Mouse (Mus musculus) adrenal gland, adult 2 months (tissue): ENCODE data around the gene Hmces. TPM values are rescaled to one million over a fixed set of nuclear protein-coding genes. Genes with fewer than 3 reads are reported as not detected.
"Not testable (repeated sequence)": the region's sequence is repeated elsewhere in the genome, so short reads cannot be mapped to it uniquely, and the experiment has no call there.

Source experiments
- DNase-seq: peaks from one replicate; pipeline ENCODE4 v3.0.0; 2021
- microRNA-seq, 2 experiments: library from miRNA; unstranded; fragments of <30 nt; microRNA quantifications; one replicate each; pipeline ENCODE4 v1.2.0; 2021
- polyA plus RNA-seq: library from polyadenylated mRNA; depleted of rRNA; stranded (reverse); fragments of >200 nt; gene quantifications from 2 replicates; pipeline ENCODE4 v1.2.3, GENCODE M21; 2012; rRNA removed
- total RNA-seq, 2 experiments: library from RNA; stranded (reverse); gene quantifications; 2 replicates each; pipeline ENCODE4 v1.2.3; 2021

Gene Hmces
- total and polyA plus RNA-seq, 3 experiments, result 15.4 to 22.4 (median 21.5) TPM

GRCm38 (mm10) chr6:87914326-87915102 lies 779 bp downstream of the Hmces start:
- DNase-seq, result peak; percentile 62

GRCm38 (mm10) chr6:87915939-87916338 lies 2.2 kb downstream of the Hmces start:
- DNase-seq, result no peak

GRCm38 (mm10) chr6:87921201-87921600 lies 7.5 kb downstream of the Hmces start:
- no peak for DNase-seq

- DNase-seq, result no peak
These were observed 9.9 kb downstream of the Hmces start for GRCm38 (mm10) chr6:87923624-87924023.

GRCm38 (mm10) chr6:87935037-87935436 lies 21.3 kb downstream of the Hmces start:
- DNase-seq, result peak; percentile 20

- DNase-seq, result peak; percentile 26
These were observed 23.5 kb downstream of the Hmces start for GRCm38 (mm10) chr6:87937178-87937788.

GRCm38 (mm10) chr6:87938941-87939340 lies 25.2 kb downstream of the Hmces start:
- no peak for DNase-seq

GRCm38 (mm10) chr6:87942179-87942578 lies 28.4 kb downstream of the Hmces start:
- no peak for DNase-seq

GRCm38 (mm10) chr6:87962457-87962856 lies 48.7 kb downstream of the Hmces start:
- not testable (repeated sequence) for DNase-seq

GRCm38 (mm10) chr6:87970041-87970440 lies 56.3 kb downstream of the Hmces start:
- DNase-seq, result no peak

- no peak for DNase-seq
These were observed 66.0 kb downstream of the Hmces start for GRCm38 (mm10) chr6:87979728-87980127.

- DNase-seq, result peak; percentile 87
These were observed 66.8 kb downstream of the Hmces start for GRCm38 (mm10) chr6:87980374-87981029.

- peak; percentile 50 for DNase-seq
These were observed 67.3 kb downstream of the Hmces start for GRCm38 (mm10) chr6:87981030-87981485.

GRCm38 (mm10) chr6:87981547-87982256 lies 68.0 kb downstream of the Hmces start, which contains the start of gene H1fx:
H1fx (minus strand) TSS chr6:87981637.
- DNase-seq, result peak; percentile 76

GRCm38 (mm10) chr6:87982506-87982905 lies 68.8 kb downstream of the Hmces start:
- DNase-seq, result no peak

Small RNA genes within 50 kb of the gene (microRNA-seq; reads per million reads assigned to microRNA genes)
- 0.44 to 1.2 reads per million in 2 experiments for gene Gm47286

Other genes with a start within 250 kb of the Hmces start
- 1 to 10 TPM; 5.5 to 7.4 TPM for gene Aplf, start 241.7 kb upstream of the Hmces start, total RNA-seq
- gene Aplf, start 241.7 kb upstream of the Hmces start, polyA plus RNA-seq, result 2.5 and 3.7 TPM in 2 replicates
- gene Efcc1, start 183.1 kb upstream of the Hmces start, total RNA-seq, result 1 to 10 TPM in 1 of 2 experiments, under 1 TPM in 1; 0.63 to 1.1 TPM
- gene Efcc1, start 183.1 kb upstream of the Hmces start, polyA plus RNA-seq, result 1.1 and 1.4 TPM in 2 replicates
- under 1 TPM in 1 of 2 experiments, not detected in 1; 0.45 TPM for gene Gp9, start 135.9 kb upstream of the Hmces start, total RNA-seq
- 0.84 and 1.0 TPM in 2 replicates for gene Gp9, start 135.9 kb upstream of the Hmces start, polyA plus RNA-seq
- gene Rab43, start 101.8 kb upstream of the Hmces start, total RNA-seq, result 10 to 100 TPM; 28.0 to 28.2 TPM
- 27.6 and 30.6 TPM in 2 replicates for gene Rab43, start 101.8 kb upstream of the Hmces start, polyA plus RNA-seq
- 1 to 10 TPM; 2.5 TPM for gene Gm45140, start 78.1 kb upstream of the Hmces start, total RNA-seq
- gene Gm45140, start 78.1 kb upstream of the Hmces start, polyA plus RNA-seq, result 0.02 and 0.15 TPM in 2 replicates
- 10 to 100 TPM; 44.4 to 55.6 TPM for gene Isy1, start 75.1 kb upstream of the Hmces start, total RNA-seq
- 3.1 and 3.8 TPM in 2 replicates for gene Isy1, start 75.1 kb upstream of the Hmces start, polyA plus RNA-seq
- gene Cnbp, start 62.8 kb upstream of the Hmces start, total RNA-seq, result 100 to 1,000 TPM; 333 to 380 TPM
- gene Cnbp, start 62.8 kb upstream of the Hmces start, polyA plus RNA-seq, result 73.9 and 76.1 TPM in 2 replicates
- 100 to 1,000 TPM; 102 to 104 TPM for gene Copg1, start 26.1 kb upstream of the Hmces start, total RNA-seq
- gene Copg1, start 26.1 kb upstream of the Hmces start, polyA plus RNA-seq, result 26.0 and 41.0 TPM in 2 replicates
- 1 to 10 TPM; 7.4 to 9.5 TPM for gene H1fx, start 67.7 kb downstream of the Hmces start, total RNA-seq
- 17.1 and 22.1 TPM in 2 replicates for gene H1fx, start 67.7 kb downstream of the Hmces start, polyA plus RNA-seq
- 100 to 1,000 TPM; 335 to 385 TPM for gene Rab7, start 131.3 kb downstream of the Hmces start, total RNA-seq
- 90.7 and 123 TPM in 2 replicates for gene Rab7, start 131.3 kb downstream of the Hmces start, polyA plus RNA-seq
- 100 to 1,000 TPM; 287 to 305 TPM for gene Rpn1, start 170.5 kb downstream of the Hmces start, total RNA-seq
- 117 and 146 TPM in 2 replicates for gene Rpn1, start 170.5 kb downstream of the Hmces start, polyA plus RNA-seq